Mouse (Mus musculus) midbrain, embryonic 16.5 days (tissue): ENCODE data around the gene Ror2. TPM values are rescaled to one million over a fixed set of nuclear protein-coding genes. Genes with fewer than 3 reads are reported as not detected.

ENCODE experiments used
- ATAC-seq: fragments of 200-750 bp; cut with Nextera tagmentation; 2 replicates; pipeline ENCODE4 v1.8.0; 2017; ENCODE audit warnings: moderate TSS enrichment
- H3K27ac ChIP-seq: fragments of 300-500 bp; sonication (generic); 2 replicates; pipeline ENCODE4 v1.5.1; 2014; ENCODE audit warnings: mild to moderate bottlenecking, low read length, mixed read lengths
- H3K27me3 ChIP-seq: fragments of 300-500 bp; sonication (generic); 2 replicates; pipeline ENCODE4 v1.6.1; 2014; ENCODE audit warnings: low read depth, low read length, mixed read lengths; ENCODE audit not compliant: control insufficient read depth, insufficient read depth
- H3K36me3 ChIP-seq: fragments of 300-500 bp; sonication (generic); 2 replicates; pipeline ENCODE4 v1.6.1; 2014; ENCODE audit warnings: mild to moderate bottlenecking, low read length, moderate library complexity, mixed read lengths; ENCODE audit not compliant: control insufficient read depth, insufficient read depth
- H3K4me1 ChIP-seq: fragments of 300-500 bp; sonication (generic); 2 replicates; pipeline ENCODE4 v1.6.1; 2014; ENCODE audit warnings: mild to moderate bottlenecking, low read length, mixed read lengths; ENCODE audit not compliant: control insufficient read depth, insufficient read depth
- H3K4me2 ChIP-seq: fragments of 300-500 bp; sonication (generic); 2 replicates; pipeline ENCODE4 v1.6.1; 2014; ENCODE audit warnings: mild to moderate bottlenecking, low read length, mixed read lengths
- H3K4me3 ChIP-seq: fragments of 300-500 bp; sonication (generic); 2 replicates; pipeline ENCODE4 v1.5.1; 2014; ENCODE audit warnings: low read depth, mild to moderate bottlenecking, low read length, moderate library complexity, mixed read lengths
- H3K9ac ChIP-seq: fragments of 300-500 bp; sonication (generic); 2 replicates; pipeline ENCODE4 v1.6.1; 2014; ENCODE audit warnings: low read depth, low read length, mixed read lengths
- H3K9me3 ChIP-seq: fragments of 300-500 bp; sonication (generic); replicated peaks from 2 replicates; pipeline ENCODE4 v1.6.1; 2014; ENCODE audit warnings: mild to moderate bottlenecking, low read length, mixed read lengths; ENCODE audit not compliant: control insufficient read depth, poor library complexity, severe bottlenecking
- WGBS: fragments of 180-500 bp; shearing (Covaris S2); extraction: QIAGEN DNeasy Blood & Tissue Kit; methylation state at CpG from one replicate; pipeline ENCODE4 v1.1.7; 2014; 5-methylcytosine and 5-hydroxymethylcytosine counted together
- polyA plus RNA-seq: library from polyadenylated mRNA; unstranded; fragments of >200 nt; fragmentation: Nextera tagmentation; extraction: Ambion mirVana; gene quantifications from 2 replicates; pipeline ENCODE4 v1.2.1, GENCODE M21; 2015

The Ror2 gene
- polyA plus RNA-seq, 1 experiment from 2014 or later = 2.4 TPM

- Histone ChIP-seq H3K27ac (no peak overlapping the region), H3K4me1 (0 out of 2 replicates have a peak, but pooled peaks cover 2% of the 10 kb centered on the region), H3K9ac (no peak overlapping the region), H3K27me3 (no peaks in the 10 kb centered on the region), H3K4me3 (no peak overlapping the region), H3K4me2 (no peak overlapping the region), H3K36me3 (no peaks in the 10 kb centered on the region), H3K9me3 (no peaks in the 10 kb centered on the region)
- WGBS = 81% methylated on average over 4 of the region's 4 CpGs
- ATAC-seq = no peak
Measured at GRCm38 (mm10) chr13:53267155-53267554, 18.8 kb downstream of the Ror2 start.

- 0 out of 2 replicates have a peak, but pooled peaks cover 2% of the 10 kb centered on the region for H3K4me1 ChIP-seq
- no peak overlapping the region for H3K27ac ChIP-seq
- no peak overlapping the region for H3K9ac ChIP-seq
- no peaks in the 10 kb centered on the region for H3K9me3 ChIP-seq
- no peak for ATAC-seq
- no peak overlapping the region for H3K4me2 ChIP-seq
- 74% methylated on average over 8 of the region's 8 CpGs for WGBS
- H3K36me3 ChIP-seq = no peaks in the 10 kb centered on the region
- H3K4me3 ChIP-seq = no peak overlapping the region
- no peaks in the 10 kb centered on the region for H3K27me3 ChIP-seq
Measured at GRCm38 (mm10) chr13:53266543-53266951, 19.4 kb downstream of the Ror2 start.

- Histone ChIP-seq H3K9me3 (no peaks in the 10 kb centered on the region), H3K36me3 (no peaks in the 10 kb centered on the region), H3K27me3 (no peaks in the 10 kb centered on the region), H3K4me3 (no peak overlapping the region), H3K9ac (no peak overlapping the region), H3K4me2 (no peak overlapping the region), H3K4me1 (0 out of 2 replicates have a peak, but pooled peaks cover 2% of the 10 kb centered on the region), H3K27ac (no peak overlapping the region)
- ATAC-seq = no peak
- 73% methylated on average over 4 of the region's 4 CpGs for WGBS
Measured at GRCm38 (mm10) chr13:53264896-53265295, 21.0 kb downstream of the Ror2 start.

GRCm38 (mm10) chr13:53262509-53263250 is 23.2 kb downstream of the Ror2 start:
- H3K9ac ChIP-seq = no peak overlapping the region
- WGBS = 78% methylated on average over 16 of the region's 16 CpGs

DNA sequence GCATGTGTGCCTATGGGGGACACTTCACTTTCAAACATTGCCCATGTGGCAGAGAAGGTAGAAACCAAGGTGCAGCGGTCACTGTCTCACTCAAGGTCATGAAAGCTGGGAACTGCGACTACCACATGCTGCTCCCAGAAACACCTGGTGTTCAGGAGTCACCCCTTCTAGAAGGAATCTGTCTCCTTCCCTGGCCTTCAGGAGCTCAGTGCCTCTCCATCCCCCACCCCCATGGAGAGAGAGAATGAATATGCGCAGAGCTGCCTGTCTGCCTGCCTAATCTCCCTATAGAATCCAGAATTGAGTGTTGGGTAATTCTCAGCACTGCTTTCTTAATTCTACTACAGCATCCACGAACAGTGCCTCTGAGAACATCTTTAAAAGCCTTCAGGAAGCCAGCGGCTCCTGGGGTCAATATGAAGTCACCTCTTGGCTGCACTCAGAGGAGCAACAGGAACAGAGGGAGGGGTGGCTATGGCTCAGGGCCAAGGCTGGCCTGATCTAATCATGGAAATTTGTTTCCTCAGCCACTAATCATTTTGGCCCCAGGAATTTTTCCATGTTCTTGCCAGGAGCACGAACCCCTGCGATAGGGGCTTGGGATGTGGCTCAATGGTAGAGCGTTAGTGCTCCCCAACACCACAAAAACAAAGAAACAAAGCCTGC is 24.7 kb downstream of the Ror2 start:
- 58% methylated on average over 8 of the region's 8 CpGs for WGBS
- H3K4me3 ChIP-seq = no peak overlapping the region
- H3K9me3 ChIP-seq = no peaks in the 10 kb centered on the region
- H3K4me1 ChIP-seq = no peaks in the 10 kb centered on the region
- H3K4me2 ChIP-seq = no peak overlapping the region
- no peak overlapping the region for H3K9ac ChIP-seq
- H3K27me3 ChIP-seq = no peaks in the 10 kb centered on the region
- H3K36me3 ChIP-seq = no peaks in the 10 kb centered on the region
- no peak overlapping the region for H3K27ac ChIP-seq
- no peak for ATAC-seq

More at GRCm38 (mm10) chr13:53262509-53263250, 23.2 kb downstream of the Ror2 start:
- Histone ChIP-seq H3K36me3 (no peaks in the 10 kb centered on the region), H3K27ac (no peak overlapping the region), H3K4me2 (no peak overlapping the region), H3K4me1 (0 out of 2 replicates have a peak, but pooled peaks cover under 1% of the 10 kb centered on the region), H3K27me3 (no peaks in the 10 kb centered on the region), H3K4me3 (no peak overlapping the region), H3K9me3 (no peaks in the 10 kb centered on the region)
- no peak for ATAC-seq

DNA sequence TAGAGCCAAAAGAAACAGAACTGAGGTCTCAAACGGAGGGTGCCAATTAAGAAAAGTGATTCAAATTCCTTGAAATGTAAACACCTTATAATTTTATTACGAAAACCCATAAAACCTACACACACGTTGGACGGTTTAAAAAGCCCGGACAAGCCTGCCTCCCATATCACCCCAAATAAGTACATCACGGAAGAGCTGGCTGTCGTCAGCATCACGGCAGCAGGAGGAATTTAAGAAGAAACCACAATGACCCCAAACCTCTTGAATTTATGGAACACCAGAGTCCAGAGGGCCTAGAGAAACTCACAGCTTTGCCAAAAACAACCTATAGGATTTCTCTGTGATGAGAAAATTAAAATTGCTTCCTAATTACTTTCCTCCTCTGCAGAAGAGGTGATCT is 27.0 kb downstream of the Ror2 start:
- Histone ChIP-seq H3K27me3 (no peaks in the 10 kb centered on the region), H3K4me3 (no peak overlapping the region), H3K27ac (no peak overlapping the region), H3K36me3 (no peaks in the 10 kb centered on the region), H3K9me3 (no peaks in the 10 kb centered on the region), H3K4me1 (no peaks in the 10 kb centered on the region), H3K4me2 (no peak overlapping the region), H3K9ac (no peak overlapping the region)
- WGBS = 80% methylated on average over 8 of the region's 8 CpGs
- no peak for ATAC-seq

DNA sequence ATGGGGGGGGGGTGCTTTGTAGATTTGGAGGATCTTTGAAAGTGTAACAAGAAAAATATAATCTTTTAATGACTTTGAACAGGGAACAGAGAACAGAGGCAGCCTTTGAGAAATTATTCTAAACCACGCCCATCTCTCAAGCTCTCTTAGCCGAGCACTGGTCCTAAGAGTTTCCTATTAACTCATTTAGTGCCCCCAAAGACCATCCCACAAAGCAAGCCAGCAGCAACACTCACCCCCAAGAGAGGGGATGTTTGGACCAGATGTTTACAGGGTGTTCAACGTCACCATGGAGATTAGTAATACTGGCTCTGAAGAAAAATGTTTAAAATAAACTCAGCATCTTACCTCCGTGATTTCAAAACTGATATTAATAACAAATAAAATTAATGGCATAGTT is 27.4 kb downstream of the Ror2 start:
- Histone ChIP-seq H3K27ac (no peak overlapping the region), H3K9ac (no peak overlapping the region), H3K27me3 (no peaks in the 10 kb centered on the region), H3K9me3 (no peaks in the 10 kb centered on the region), H3K4me3 (no peak overlapping the region), H3K4me2 (no peak overlapping the region), H3K36me3 (no peaks in the 10 kb centered on the region), H3K4me1 (no peaks in the 10 kb centered on the region)
- 59% methylated on average over 4 of the region's 4 CpGs for WGBS
- ATAC-seq = no peak

- H3K4me3 ChIP-seq = no peak overlapping the region
- no peaks in the 10 kb centered on the region for H3K36me3 ChIP-seq
- no peak for ATAC-seq
- H3K27me3 ChIP-seq = no peaks in the 10 kb centered on the region
- WGBS = 90% methylated on average over 12 of the region's 12 CpGs
- no peak overlapping the region for H3K9ac ChIP-seq
- H3K4me1 ChIP-seq = peaks cover 2% of the 10 kb centered on the region; the same call in 1 of the 2 replicates
- no peak overlapping the region for H3K4me2 ChIP-seq
- no peaks in the 10 kb centered on the region for H3K9me3 ChIP-seq
- no peak overlapping the region for H3K27ac ChIP-seq
Measured at GRCm38 (mm10) chr13:53253255-53253654, 32.7 kb downstream of the Ror2 start.
